Mouse (Mus musculus) Patski (cell line): ENCODE measurements at regions not wholly inside any gene's neighbourhood (a gene's known extent, or its start where the extent isn't known, plus 50 kb on each side); places are given as distances from the start of the nearest gene placed in this dataset.

Source experiments
- ATAC-seq: fragments of 100-300 bp; one replicate; pipeline ENCODE4 v1.8.0; 2021
- CTCF ChIA-PET: fragments of 350-600 bp; sonication (Branson Sonifier 250); formaldehyde crosslinking; loops from one replicate; lab custom pipeline; 2022; ENCODE audit warnings: inconsistent platforms; lab: Charles Lee
- POLR2A ChIA-PET: fragments of 350-600 bp; sonication (Branson Sonifier 250); formaldehyde crosslinking; loops from one replicate; lab custom pipeline; 2022; ENCODE audit warnings: antibody characterized with exemption, inconsistent platforms; lab: Charles Lee
- DNase-seq: peaks from one replicate; pipeline ENCODE4 v3.0.0-alpha.2; 2011; ENCODE audit warnings: low read depth, low spot score
- H3K27me3 ChIP-seq: fragments of 371-371 bp; one replicate; pipeline ENCODE4 v1.5.1; 2021
- CTCF ChIP-seq: fragments of 100-300 bp; IDR thresholded peaks from one replicate; pipeline ENCODE4 v1.5.1; 2021
- in situ Hi-C: fragments of 300-500 bp; cut with MboI; formaldehyde crosslinking; loops from 3 replicates; pipeline ENCODE4 v1.11.1; 2018; ENCODE audit warnings: low pct_unique_long_range_greater_than_20kb, mixed read lengths

- in situ Hi-C loops = no loop called here
- CTCF ChIA-PET = no interaction called here
Observed at GRCm38 (mm10) chr16:55741099-55741863, 97.4 kb downstream of the Nfkbiz start.

GRCm38 (mm10) chr16:55738741-55739140 is 100.0 kb downstream of the Nfkbiz start:
- CTCF ChIA-PET = no interaction called here
- no peak for TF ChIP-seq CTCF

More at GRCm38 (mm10) chr16:55741099-55741863, 97.4 kb downstream of the Nfkbiz start:
- POLR2A ChIA-PET = no interaction called here
- ATAC-seq (no peak), DNase-seq (no peak)
- TF ChIP-seq CTCF = no peak
- H3K27me3 ChIP-seq = no peaks in the 10 kb centered on the region

GRCm38 (mm10) chr16:55735476-55735968 is 103.2 kb downstream of the Nfkbiz start:
- in situ Hi-C loops = no loop called here
- no peak for DNase-seq
- no peaks in the 10 kb centered on the region for H3K27me3 ChIP-seq
- TF ChIP-seq CTCF = no peak
- ChIA-PET POLR2A (interaction anchor here (0.6 kb wide), 1 partner anchor 10 kb away, joined by 6 read pairs; no protein-coding TSS in a partner anchor), CTCF (no interaction called here)
- ATAC-seq = no peak

More at GRCm38 (mm10) chr16:55738741-55739140, 100.0 kb downstream of the Nfkbiz start:
- ATAC-seq (no peak), DNase-seq (no peak)
- in situ Hi-C loops = no loop called here
- POLR2A ChIA-PET = interaction anchor here (0.6 kb wide), 2 partner anchors 109 to 118 kb away, joined by 3 read pairs; no protein-coding TSS in a partner anchor
- no peaks in the 10 kb centered on the region for H3K27me3 ChIP-seq

- DNase-seq (peak; percentile 73), ATAC-seq (peak; percentile 72)
- in situ Hi-C loops = loop anchor here (5.0 kb wide), 3 partner anchors 83 to 202 kb away; no protein-coding TSS in a partner anchor
- no peak for TF ChIP-seq CTCF
- CTCF ChIA-PET = no interaction called here
- POLR2A ChIA-PET = interaction anchor here (0.6 to 1.4 kb wide), 2 partner anchors 85 to 86 kb away, joined by 3 read pairs; no protein-coding TSS in a partner anchor
- H3K27me3 ChIP-seq = no peaks in the 10 kb centered on the region
Observed at GRCm38 (mm10) chr16:55734301-55734700, 104.4 kb downstream of the Nfkbiz start.

GRCm38 (mm10) chr16:55733751-55734150 is 104.9 kb downstream of the Nfkbiz start:
- no peak for TF ChIP-seq CTCF
- ChIA-PET CTCF (no interaction called here), POLR2A (interaction anchor here (0.6 to 1.4 kb wide), 2 partner anchors 86 to 87 kb away, joined by 3 read pairs; no protein-coding TSS in a partner anchor)
- in situ Hi-C loops = loop anchor here (5.0 kb wide), 3 partner anchors 84 to 201 kb away; no protein-coding TSS in a partner anchor
- no peaks in the 10 kb centered on the region for H3K27me3 ChIP-seq
- ATAC-seq (peak; percentile 94), DNase-seq (no peak)

GRCm38 (mm10) chr16:55731003-55731402 is 107.7 kb downstream of the Nfkbiz start:
- POLR2A ChIA-PET = no interaction called here
- in situ Hi-C loops = loop anchor here (5.0 kb wide), 3 partner anchors 86 to 199 kb away; no protein-coding TSS in a partner anchor
- ATAC-seq (no peak), DNase-seq (no peak)
- CTCF ChIA-PET = no interaction called here
- TF ChIP-seq CTCF = no peak
- no peaks in the 10 kb centered on the region for H3K27me3 ChIP-seq

GRCm38 (mm10) chr16:55726538-55726937 is 112.2 kb downstream of the Nfkbiz start:
- no peak for ATAC-seq
- CTCF ChIA-PET = interaction anchor here (1.2 to 1.5 kb wide), 2 partner anchors 14 to 24 kb away, joined by 3 read pairs; no protein-coding TSS in a partner anchor
- in situ Hi-C loops = no loop called here
- POLR2A ChIA-PET = no interaction called here
- DNase-seq = no peak
- no peaks in the 10 kb centered on the region for H3K27me3 ChIP-seq
- TF ChIP-seq CTCF = no peak

GRCm38 (mm10) chr16:55720430-55720829 is 118.3 kb downstream of the Nfkbiz start:
- in situ Hi-C loops = no loop called here
- ChIA-PET POLR2A (no interaction called here), CTCF (interaction anchor here (1.5 kb wide), 1 partner anchor 13 kb away, joined by 3 read pairs; no protein-coding TSS in a partner anchor)
- no peak for ATAC-seq
- H3K27me3 ChIP-seq = no peaks in the 10 kb centered on the region
- TF ChIP-seq CTCF = no peak
- no peak for DNase-seq

GRCm38 (mm10) chr16:55710017-55710416 is 128.7 kb downstream of the Nfkbiz start:
- CTCF ChIA-PET = no interaction called here
- POLR2A ChIA-PET = no interaction called here
- H3K27me3 ChIP-seq = no peaks in the 10 kb centered on the region
- in situ Hi-C loops = no loop called here
- no peak for ATAC-seq
- TF ChIP-seq CTCF = no peak
- DNase-seq = no peak

GRCm38 (mm10) chr16:55706502-55706901 is 132.2 kb downstream of the Nfkbiz start:
- POLR2A ChIA-PET = interaction anchor here (0.8 kb wide), 1 partner anchor 113 kb away, joined by 3 read pairs; no protein-coding TSS in a partner anchor
- CTCF ChIA-PET = no interaction called here
- DNase-seq = no peak
- ATAC-seq = no peak
- in situ Hi-C loops = no loop called here
- TF ChIP-seq CTCF = no peak
- no peaks in the 10 kb centered on the region for H3K27me3 ChIP-seq

GRCm38 (mm10) chr16:55698489-55698892 is 140.2 kb downstream of the Nfkbiz start:
- CTCF ChIA-PET = interaction anchor here (0.9 kb wide), 1 partner anchor 112 kb away, joined by 3 read pairs; no protein-coding TSS in a partner anchor
- H3K27me3 ChIP-seq = no peaks in the 10 kb centered on the region
- POLR2A ChIA-PET = no interaction called here
- DNase-seq (no peak), ATAC-seq (no peak)
- no peak for TF ChIP-seq CTCF
- in situ Hi-C loops = no loop called here
